7 mouse cellular contexts compared by ENCODE assay signal in genomic region chr14:78677852-78678588, GRCm38 (mm10). TPM values are rescaled to one million over a fixed set of nuclear protein-coding genes. Genes with fewer than 3 reads are reported as not detected.
A peak's percentile ranks its signal among the peaks of the same experiment; 100 is the strongest.
DNase-seq lines count a peak whose midpoint lies in the region; ATAC-seq and TF ChIP-seq lines count a peak whose summit lies in the region.

No protein-coding gene starts in this region.

- H3K4me2 ChIP-seq in lung, postnatal 0 days (replicated peaks; ENCODE audit: low read depth, low read length) = 0 out of 2 replicates have a peak overlapping the region, but pooled peaks have one; percentile 3
- no peak overlapping the region for H3K4me2 ChIP-seq in forebrain, embryonic 15.5 days (replicated peaks)
- 0 out of 2 replicates have a peak overlapping the region, but pooled peaks have one; percentile 5 for H3K4me2 ChIP-seq in liver, embryonic 11.5 days
- 0 out of 2 replicates have a peak overlapping the region, but pooled peaks have one; percentile 19 for H3K4me2 ChIP-seq in stomach, embryonic 15.5 days

- no peak overlapping the region for H3K9ac ChIP-seq in lung, postnatal 0 days (replicated peaks; ENCODE audit: low read depth)
- H3K9ac ChIP-seq in forebrain, embryonic 15.5 days (replicated peaks) = no peak overlapping the region
- H3K9ac ChIP-seq in liver, embryonic 11.5 days (ENCODE audit: low read depth, low read length) = no peak overlapping the region
- H3K9ac ChIP-seq in stomach, embryonic 15.5 days = no peak overlapping the region

- DNase-seq in lung, postnatal 0 days (ENCODE audit: low spot score) = no peak
- DNase-seq in lung, adult 2 months = no peak
- DNase-seq in hindbrain, embryonic 10.5 days (ENCODE audit: low spot score) = peak; percentile 15
- DNase-seq in liver, embryonic 11.5 days (ENCODE audit: low spot score) = no peak
- no peak for DNase-seq in cerebellum, adult 9-11 months

- 17% methylated on average over 7 of the region's 7 CpGs for WGBS in lung, postnatal 0 days
- WGBS in lung, adult 2 months = 13% methylated on average over 7 of the region's 7 CpGs
- 33% methylated on average over 7 of the region's 7 CpGs for WGBS in forebrain, embryonic 15.5 days
- WGBS in hindbrain, embryonic 10.5 days = 31% methylated on average over 7 of the region's 7 CpGs
- WGBS in liver, embryonic 11.5 days = 28% methylated on average over 7 of the region's 7 CpGs
- 15% methylated on average over 7 of the region's 7 CpGs for WGBS in stomach, embryonic 15.5 days

- H3K27ac ChIP-seq in lung, postnatal 0 days (ENCODE audit: low read length) = peak overlapping the region; percentile 77
- 0 out of 2 replicates have a peak overlapping the region, but pooled peaks have one; percentile 11 for H3K27ac ChIP-seq in forebrain, embryonic 15.5 days (replicated peaks)
- H3K27ac ChIP-seq in hindbrain, embryonic 10.5 days = no peak overlapping the region
- no peak overlapping the region for H3K27ac ChIP-seq in liver, embryonic 11.5 days (ENCODE audit: low read depth, low read length)
- 0 out of 2 replicates have a peak overlapping the region, but pooled peaks have one; percentile 5 for H3K27ac ChIP-seq in stomach, embryonic 15.5 days

- H3K4me3 ChIP-seq in lung, postnatal 0 days (ENCODE audit: low read depth, low read length) = no peak overlapping the region
- no peak overlapping the region for H3K4me3 ChIP-seq in lung, adult 2 months (replicated peaks; ENCODE audit: extremely low read depth, low read depth, low read length)
- H3K4me3 ChIP-seq in forebrain, embryonic 15.5 days = no peak overlapping the region
- H3K4me3 ChIP-seq in hindbrain, embryonic 10.5 days = no peak overlapping the region
- no peak overlapping the region for H3K4me3 ChIP-seq in liver, embryonic 11.5 days (ENCODE audit: low read depth, low read length)
- no peak overlapping the region for H3K4me3 ChIP-seq in stomach, embryonic 15.5 days (replicated peaks)

- peaks cover 11% of the 10 kb centered on the region; the same call in 1 of the 2 replicates for H3K4me1 ChIP-seq in lung, postnatal 0 days (ENCODE audit: insufficient read depth, low read depth, low read length)
- H3K4me1 ChIP-seq in lung, adult 2 months (ENCODE audit: control insufficient read depth, insufficient read depth, low read length) = peaks cover 14% of the 10 kb centered on the region
- H3K4me1 ChIP-seq in forebrain, embryonic 15.5 days = peaks cover 6% of the 10 kb centered on the region
- H3K4me1 ChIP-seq in hindbrain, embryonic 10.5 days (replicated peaks) = peaks cover 13% of the 10 kb centered on the region; the same call in 1 of the 2 replicates
- H3K4me1 ChIP-seq in liver, embryonic 11.5 days (replicated peaks; ENCODE audit: control insufficient read depth, insufficient read depth, low read length) = no peaks in the 10 kb centered on the region
- peaks cover 9% of the 10 kb centered on the region for H3K4me1 ChIP-seq in stomach, embryonic 15.5 days

- peak; percentile 42 for ATAC-seq in lung, postnatal 0 days
- peak; percentile 68 for ATAC-seq in forebrain, embryonic 15.5 days (replicated peaks)
- no peak for ATAC-seq in liver, embryonic 11.5 days (replicated peaks; ENCODE audit: low FRiP score)
- no peak for ATAC-seq in stomach, embryonic 15.5 days (ENCODE audit: insufficient read depth, low FRiP score, low read depth)

- peak; percentile 57 for TF ChIP-seq EP300 in lung, postnatal 0 days (IDR thresholded peaks at IDR 0.05)

- H3K36me3 ChIP-seq in lung, postnatal 0 days (ENCODE audit: insufficient read depth, low read length) = no peaks in the 10 kb centered on the region
- H3K36me3 ChIP-seq in forebrain, embryonic 15.5 days = no peaks in the 10 kb centered on the region
- H3K36me3 ChIP-seq in hindbrain, embryonic 10.5 days = no peaks in the 10 kb centered on the region
- H3K36me3 ChIP-seq in liver, embryonic 11.5 days (ENCODE audit: control insufficient read depth, insufficient read depth, low read length) = no peaks in the 10 kb centered on the region
- no peaks in the 10 kb centered on the region for H3K36me3 ChIP-seq in stomach, embryonic 15.5 days

- peak; percentile 7; the same call in 1 of the 2 replicates for TF ChIP-seq CTCF in lung, postnatal 0 days (IDR thresholded peaks at IDR 0.05)
- TF ChIP-seq CTCF in lung, adult 2 months (IDR thresholded peaks at IDR 0.05; ENCODE audit: insufficient read depth, low read length) = no peak

- no peak for TF ChIP-seq POLR2A in lung, adult 2 months (IDR thresholded peaks at IDR 0.05; ENCODE audit: borderline replicate concordance, extremely low read depth, low read depth, low read length)

- no peaks in the 10 kb centered on the region for H3K27me3 ChIP-seq in lung, postnatal 0 days (replicated peaks; ENCODE audit: insufficient read depth, low read length)
- no peaks in the 10 kb centered on the region for H3K27me3 ChIP-seq in forebrain, embryonic 15.5 days
- H3K27me3 ChIP-seq in hindbrain, embryonic 10.5 days (ENCODE audit: insufficient read depth, poor library complexity, severe bottlenecking) = no peaks in the 10 kb centered on the region
- H3K27me3 ChIP-seq in liver, embryonic 11.5 days (replicated peaks; ENCODE audit: control insufficient read depth, insufficient read depth, low read length) = no peaks in the 10 kb centered on the region
- H3K27me3 ChIP-seq in stomach, embryonic 15.5 days (replicated peaks) = no peaks in the 10 kb centered on the region

- H3K9me3 ChIP-seq in lung, postnatal 0 days (ENCODE audit: low read length) = no peaks in the 10 kb centered on the region
- H3K9me3 ChIP-seq in forebrain, embryonic 15.5 days = no peaks in the 10 kb centered on the region
- no peaks in the 10 kb centered on the region for H3K9me3 ChIP-seq in hindbrain, embryonic 10.5 days
- no peaks in the 10 kb centered on the region for H3K9me3 ChIP-seq in liver, embryonic 11.5 days (ENCODE audit: control insufficient read depth, low read length)
- no peaks in the 10 kb centered on the region for H3K9me3 ChIP-seq in stomach, embryonic 15.5 days

RNA-seq across cellular contexts. Expression of gene Dgkh, which starts 54.6 kb away (rescaled TPM):
- polyA plus RNA-seq in lung, postnatal 0 days (2015; fragmentation: Nextera tagmentation; extraction: Ambion mirVana) = 4.0 and 4.6 TPM in 2 replicates
- 3.7 and 6.2 TPM in 2 replicates for polyA plus RNA-seq in lung, adult 2 months (2012; rRNA removed)
- 2.6 and 2.8 TPM in 2 replicates for polyA plus RNA-seq in forebrain, embryonic 15.5 days (2015; fragmentation: Nextera tagmentation; extraction: Ambion mirVana)
- 0.88 and 1.2 TPM in 2 replicates for polyA plus RNA-seq in hindbrain, embryonic 10.5 days (2016; fragmentation: Nextera tagmentation; extraction: Ambion mirVana)
- 1.1 and 1.2 TPM in 2 replicates for polyA plus RNA-seq in liver, embryonic 11.5 days (2014; fragmentation: Nextera tagmentation; extraction: Ambion mirVana)
- polyA plus RNA-seq in stomach, embryonic 15.5 days (2015; fragmentation: Nextera tagmentation; extraction: Ambion mirVana) = 1.7 TPM in 2 replicates

Comparison
In these comparisons a context has a peak if more than half of its experiments do, and no peak if none do; other contexts are left out.
1. ATAC-seq: peak in lung, postnatal 0 days (single experiment) and forebrain, embryonic 15.5 days (single experiment); none in liver, embryonic 11.5 days (single experiment) and stomach, embryonic 15.5 days (single experiment).
2. H3K27ac ChIP-seq: peak in lung, postnatal 0 days (single experiment), forebrain, embryonic 15.5 days (single experiment) and stomach, embryonic 15.5 days (single experiment); none in hindbrain, embryonic 10.5 days (single experiment) and liver, embryonic 11.5 days (single experiment).